Mouse (Mus musculus): ENCODE measurements around the gene Hand1.
"Not testable (repeated sequence)": the region's sequence is repeated elsewhere in the genome, so short reads cannot be mapped to it uniquely, and the experiment has no call there.

Gene Hand1

DNA sequence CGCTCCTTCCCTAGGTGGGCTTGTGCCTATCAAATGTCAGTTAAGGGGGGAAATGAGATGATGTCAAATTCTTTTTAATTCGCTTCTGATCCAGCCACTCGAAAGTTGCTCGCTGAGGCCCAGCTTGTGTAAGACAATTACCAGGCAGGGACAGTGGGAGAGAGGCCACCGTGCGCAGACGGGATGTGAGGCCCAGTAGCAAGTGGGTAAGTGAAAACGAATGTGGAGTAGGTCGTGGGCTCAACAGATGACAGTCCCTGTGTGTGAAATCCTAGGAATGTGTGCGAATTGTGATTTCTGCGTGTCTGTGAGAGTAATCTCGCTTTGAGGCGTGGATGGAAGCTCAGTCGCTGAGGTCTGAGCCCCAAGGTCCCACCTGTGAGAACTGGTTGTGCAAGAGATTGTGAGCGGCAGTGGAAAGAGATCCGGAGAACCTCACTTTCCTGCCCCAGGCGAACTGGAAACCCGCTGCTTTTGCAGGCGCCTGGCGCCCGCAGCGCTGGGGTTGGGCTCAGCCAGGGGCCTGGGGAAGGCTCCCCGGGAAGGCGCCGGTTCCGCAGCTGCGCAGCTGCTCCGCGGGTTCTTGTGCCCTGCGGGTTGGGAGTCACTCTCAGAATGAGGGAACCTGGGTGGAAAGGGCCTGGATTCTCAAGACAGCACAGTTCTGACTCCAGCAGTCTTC is 819 bp upstream of the Hand1 start:
- no peak for DNase-seq (ENCODE audit: low spot score in 2 of 2)

DNA sequence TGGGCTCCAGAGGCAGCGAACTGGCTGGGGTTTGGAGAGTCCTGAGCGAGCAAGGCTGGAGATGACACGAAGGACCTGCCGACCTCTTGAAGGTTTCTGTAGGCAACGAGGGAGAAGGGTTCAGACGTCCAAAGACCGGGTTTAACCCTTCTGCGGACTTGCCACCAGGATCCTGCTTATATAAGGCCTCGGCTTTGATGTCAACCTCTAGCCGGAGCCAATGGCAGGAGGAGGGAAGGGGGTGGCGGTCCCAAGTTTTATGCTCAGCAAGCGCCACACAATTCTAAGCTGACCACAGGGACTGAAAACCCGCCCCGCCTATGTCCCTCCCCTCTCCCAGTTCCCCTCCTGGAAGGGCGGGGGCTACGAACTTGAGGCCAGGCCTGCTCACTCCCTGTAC is 757 bp downstream of the Hand1 start:
- DNase-seq (ENCODE audit: low spot score in 2 of 2): no peak

DNA sequence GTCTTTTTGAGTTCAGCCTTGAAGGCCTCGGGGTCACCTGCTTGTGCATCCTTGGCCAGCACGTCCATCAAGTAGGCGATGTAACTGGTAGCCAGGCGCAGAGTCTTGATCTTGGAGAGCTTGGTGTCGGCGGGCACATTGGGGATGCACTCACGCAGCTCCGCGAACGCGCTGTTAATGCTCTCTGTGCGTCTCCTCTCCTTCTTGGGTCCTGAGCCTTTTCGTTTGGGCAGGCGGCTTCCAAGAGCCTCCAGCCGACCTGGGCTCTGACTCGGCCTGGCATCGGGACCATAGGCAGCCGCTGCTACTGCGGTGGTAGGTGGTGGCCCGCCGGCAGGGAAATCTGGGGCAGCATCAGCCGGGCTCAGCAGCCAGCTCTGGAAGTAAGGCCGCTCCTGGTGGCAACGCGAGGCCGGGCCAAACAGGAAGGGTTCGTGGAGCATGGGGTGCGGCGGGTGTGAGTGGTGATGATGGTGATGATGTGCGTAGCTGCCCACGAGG is 1.3 kb downstream of the Hand1 start:
- no peak for DNase-seq (ENCODE audit: low spot score in 2 of 2)

DNA sequence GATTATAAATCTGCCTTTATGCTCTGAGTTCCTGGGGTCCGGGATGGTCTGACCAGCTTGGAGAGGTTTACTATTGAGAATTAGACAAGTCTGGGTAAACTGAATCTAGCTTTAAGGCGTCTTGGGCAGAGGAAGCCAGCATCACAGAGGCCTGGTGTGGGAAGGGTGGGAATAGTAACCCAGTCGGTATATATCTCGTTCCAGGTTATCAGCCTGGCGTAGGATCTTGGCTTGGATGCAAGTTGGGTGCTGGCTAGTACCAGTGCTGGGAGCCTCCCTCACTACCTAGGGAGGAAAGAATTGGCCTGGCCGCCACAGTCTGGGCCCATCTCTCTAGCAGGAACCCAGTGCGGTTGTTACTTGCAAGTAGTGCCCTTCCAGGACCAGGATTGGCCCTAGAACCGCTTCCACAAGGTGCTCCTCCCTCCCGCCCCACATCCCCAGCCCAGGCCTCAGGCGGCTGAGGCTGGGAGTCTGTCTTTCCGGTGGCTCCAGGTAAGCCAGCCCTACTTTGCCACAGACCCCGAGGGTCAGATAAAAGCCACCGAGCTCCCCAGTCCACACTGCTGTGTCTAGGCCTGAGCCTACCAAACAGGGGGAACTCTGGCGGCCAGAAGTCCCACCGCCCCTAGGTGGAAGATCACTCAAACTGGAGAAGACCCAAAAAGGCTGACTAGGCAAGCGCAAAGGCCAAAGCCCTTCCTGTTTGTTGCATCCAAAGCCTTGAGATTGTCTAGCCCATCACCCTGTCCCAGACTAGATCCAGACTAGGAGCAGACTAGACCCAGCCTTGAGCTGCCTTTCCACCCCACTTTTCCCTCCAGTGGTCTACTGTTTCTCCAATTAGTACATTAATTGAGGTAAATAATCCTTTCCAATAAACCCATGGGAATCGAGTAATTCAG is 2.5 kb downstream of the Hand1 start:
- no peak for DNase-seq (ENCODE audit: low spot score in 2 of 2)

DNA sequence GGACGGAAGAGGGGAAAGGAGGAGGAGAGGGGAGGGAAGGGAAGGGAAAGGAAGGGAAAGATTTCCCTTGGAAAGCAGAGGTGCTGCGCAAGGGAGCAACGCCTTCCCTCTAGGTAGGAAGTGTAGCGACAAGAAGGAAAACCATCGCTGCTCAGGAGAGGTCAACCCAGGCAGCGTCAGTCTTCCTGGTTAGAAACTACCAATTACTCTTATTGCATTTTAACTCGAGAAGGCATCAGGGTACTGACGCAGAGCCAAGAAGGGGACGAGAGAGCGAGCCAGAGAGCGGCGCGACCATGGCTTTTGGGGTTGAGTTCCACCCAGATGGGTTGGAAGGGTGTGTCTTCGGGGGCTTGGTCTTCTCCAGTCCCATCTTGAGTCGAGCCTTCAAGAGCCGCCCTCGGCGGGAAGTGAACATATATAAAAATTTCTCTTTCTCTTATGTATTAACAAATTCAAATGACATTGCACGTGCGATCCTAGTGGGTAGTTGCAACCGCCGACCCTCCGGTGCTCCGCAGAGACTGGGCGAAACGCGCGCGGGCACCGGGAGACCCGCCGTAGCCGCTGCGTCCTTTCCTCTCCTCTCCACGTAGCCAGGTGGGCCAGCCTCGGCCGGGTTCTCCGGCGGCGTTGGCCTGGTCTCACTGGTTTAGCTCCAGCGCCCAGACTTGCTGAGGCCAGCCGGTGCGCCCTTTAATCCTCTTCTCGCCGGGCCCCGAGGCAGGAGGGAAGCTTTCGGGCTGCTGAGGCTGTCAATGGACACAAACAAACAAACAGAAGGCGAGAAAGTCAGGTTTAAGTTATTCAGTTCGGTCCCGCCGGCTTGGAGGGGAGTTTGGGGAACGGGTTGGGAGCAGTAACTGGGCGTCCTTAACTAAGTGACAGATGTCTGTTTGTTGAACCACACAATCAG is 3.4 kb downstream of the Hand1 start:
- no peak for DNase-seq (ENCODE audit: low spot score in 2 of 2)

DNA sequence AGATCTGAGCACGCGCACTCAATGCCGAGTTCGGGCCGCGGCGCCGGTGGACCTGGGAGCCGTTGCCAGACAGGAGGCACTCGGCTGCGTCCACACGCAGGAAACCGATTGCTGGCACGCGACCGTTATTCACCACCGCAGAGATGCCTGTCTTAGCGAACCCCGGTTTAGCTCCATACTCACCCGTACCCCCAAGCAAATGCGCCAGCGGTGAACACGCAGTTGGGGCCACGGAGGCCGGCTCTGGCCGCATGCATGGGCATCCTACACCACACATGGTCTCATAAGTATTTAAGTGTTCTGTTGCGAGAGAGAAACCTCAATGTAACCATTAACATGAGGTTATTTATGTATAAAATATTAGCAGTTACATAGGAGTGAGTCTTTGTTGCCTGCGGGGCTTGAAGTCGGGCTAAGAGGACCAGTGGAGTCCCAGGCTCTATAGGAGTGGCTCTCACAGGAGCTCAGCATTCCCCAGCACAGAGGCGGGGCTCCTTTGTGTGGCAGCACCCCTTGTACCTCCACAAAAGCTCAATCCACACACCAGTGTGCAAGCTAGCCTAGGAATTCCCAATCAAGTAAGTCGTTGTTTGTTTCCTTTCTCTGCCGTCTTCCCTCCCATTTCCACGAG is 4.6 kb downstream of the Hand1 start:
- no peak for DNase-seq (ENCODE audit: low spot score in 2 of 2)

DNA sequence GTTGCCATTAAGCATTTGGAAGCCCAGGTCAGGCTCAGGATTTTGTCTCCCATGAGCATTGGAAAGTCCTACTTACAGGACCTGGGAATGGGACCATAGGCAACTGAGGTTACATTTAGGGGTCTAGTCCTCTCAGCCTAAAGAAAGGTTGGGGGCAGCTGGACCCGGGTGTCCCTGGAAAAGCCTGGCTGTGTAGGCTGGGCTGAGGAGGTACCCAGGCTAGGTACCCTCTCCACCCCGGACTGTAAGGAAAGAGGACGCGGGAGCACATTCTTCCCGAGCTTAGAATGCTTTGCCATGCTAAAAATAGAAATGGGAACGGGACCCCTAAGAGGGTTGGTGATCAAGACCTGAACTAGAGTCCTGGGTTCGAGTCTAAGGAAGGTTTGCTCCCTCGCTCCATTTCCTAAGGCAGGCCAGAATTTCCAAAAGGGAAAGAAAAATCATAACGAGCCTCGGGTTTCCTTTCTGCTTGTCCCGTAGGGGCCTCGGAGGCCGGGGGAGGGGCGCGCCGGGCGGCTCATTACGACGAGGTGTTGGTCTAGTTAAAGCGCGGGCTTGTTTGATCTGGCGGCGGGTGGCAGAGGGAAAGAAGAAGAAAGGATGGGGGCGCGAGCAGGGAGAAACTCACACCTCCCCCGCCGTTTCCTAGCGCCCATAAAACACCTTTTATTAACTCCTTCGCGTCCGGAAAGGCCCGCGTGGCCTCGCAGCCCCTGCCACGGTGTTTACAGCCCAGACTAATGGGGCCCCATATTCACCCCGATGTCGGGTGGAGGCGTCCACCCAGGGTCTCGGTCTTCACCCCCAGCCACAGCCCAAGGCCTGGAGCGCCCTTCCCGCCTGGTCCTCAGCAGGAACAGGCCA is 5.3 kb downstream of the Hand1 start:
- no peak for DNase-seq (ENCODE audit: low spot score in 2 of 2)

DNA sequence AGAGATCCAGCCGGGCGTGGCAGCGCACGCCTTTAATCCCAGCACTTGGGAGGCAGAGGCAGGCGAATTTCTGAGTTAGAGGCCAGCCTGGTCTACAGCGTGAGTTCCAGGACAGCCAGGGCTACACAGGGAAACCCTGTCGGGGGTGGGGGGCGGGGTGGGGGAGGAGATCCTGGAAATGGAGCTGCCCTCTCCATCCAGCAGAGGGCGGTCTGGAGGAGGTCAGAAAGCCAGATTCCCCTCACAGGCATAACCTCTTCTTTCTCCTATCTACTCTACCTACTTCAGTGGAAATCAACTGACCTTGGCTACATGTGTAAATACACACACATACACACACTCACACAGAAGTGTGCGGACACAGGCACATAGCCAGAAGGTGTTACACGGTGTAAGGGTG is 7.4 kb downstream of the Hand1 start:
- DNase-seq (ENCODE audit: low spot score in 2 of 2): not testable (repeated sequence)

DNA sequence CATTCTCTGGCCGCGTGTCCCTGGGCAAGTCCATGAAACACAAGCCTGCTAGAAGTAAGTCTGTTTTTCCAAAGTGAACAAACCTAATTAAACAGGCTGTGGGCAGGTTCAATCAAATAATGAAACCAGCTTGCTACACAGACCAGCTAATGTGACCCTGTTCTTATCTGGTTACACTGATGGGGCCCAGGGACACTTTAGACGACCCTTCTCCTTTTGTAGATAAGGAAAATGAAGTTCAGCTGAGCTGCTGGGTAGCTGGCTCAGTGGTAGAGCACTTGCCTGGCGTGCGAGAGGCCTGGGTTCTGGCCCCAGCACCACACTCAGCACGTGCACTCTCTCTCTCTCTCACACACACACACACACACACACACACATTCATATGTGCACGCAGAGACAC is 8.9 kb downstream of the Hand1 start:
- no peak for DNase-seq (ENCODE audit: low spot score in 2 of 2)

DNA sequence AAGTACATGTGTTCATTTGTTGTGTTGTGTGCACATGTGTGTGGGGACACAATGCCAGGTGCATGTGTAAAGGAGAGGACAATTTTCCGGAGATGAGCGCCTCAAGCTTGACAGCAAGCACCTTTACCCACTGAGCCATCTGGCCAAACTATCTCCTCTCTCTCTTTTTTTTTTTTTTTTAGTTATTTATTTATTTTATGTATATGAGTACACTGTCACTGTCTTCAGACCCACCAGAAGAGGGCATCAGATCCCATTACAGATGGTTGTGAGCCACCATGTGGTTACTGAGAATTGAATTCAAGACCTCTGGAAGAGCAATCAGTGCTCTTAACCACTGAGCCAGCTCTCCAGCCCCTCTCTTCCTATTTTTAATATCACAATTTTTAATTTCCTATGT is 9.5 kb downstream of the Hand1 start:
- not testable (repeated sequence) for DNase-seq (ENCODE audit: low spot score in 2 of 2)

DNA sequence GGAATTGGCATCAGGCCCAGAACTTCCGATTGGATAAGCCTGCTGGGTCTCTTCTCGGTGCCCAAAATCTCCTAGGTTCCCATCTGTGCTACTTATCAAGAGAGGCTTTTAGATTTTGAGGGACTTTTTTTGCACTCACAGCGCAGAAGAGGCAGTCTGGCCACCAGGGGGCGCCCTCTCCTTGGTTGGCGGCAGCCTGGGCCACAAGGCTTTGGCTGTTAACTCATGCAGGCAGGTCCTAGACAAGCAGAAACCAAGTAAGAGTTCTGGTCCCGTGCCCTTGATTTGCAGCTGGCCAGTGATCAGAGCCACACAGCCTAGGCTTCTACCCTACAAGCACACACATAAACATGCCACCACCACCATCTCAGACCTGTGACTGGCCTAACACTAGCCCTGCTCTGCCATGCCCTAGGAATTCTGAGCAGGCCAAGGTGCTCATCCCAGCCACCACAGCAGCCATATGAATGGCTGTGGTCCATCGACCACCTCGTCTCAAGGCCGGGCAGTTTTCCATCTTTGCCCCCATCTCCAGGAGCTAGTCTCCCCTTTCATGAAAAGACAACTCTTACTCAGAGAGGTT is 12.5 kb downstream of the Hand1 start:
- peak in 1 of 2 experiments; percentile 74 for DNase-seq (ENCODE audit: low spot score in 2 of 2)

DNA sequence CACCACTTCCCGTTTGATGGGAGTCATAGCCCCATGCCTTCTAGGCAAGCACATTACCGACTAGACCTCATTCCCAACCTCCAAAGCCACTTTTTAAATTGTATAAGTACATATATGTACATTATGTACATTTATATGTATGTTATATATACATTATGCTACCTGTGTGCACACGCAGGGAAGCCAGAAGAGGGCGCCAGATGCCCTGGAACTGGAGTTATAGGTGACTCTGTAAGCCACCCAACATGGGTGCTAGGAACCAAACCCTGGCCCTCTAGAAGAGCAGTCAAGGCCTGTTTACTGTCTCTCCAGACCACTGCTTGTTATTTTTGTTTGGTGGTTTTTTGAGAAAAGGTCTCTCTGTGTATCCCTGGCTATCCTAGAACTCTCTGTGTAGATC is 14.4 kb downstream of the Hand1 start:
- no peak for DNase-seq (ENCODE audit: low spot score in 2 of 2)

DNA sequence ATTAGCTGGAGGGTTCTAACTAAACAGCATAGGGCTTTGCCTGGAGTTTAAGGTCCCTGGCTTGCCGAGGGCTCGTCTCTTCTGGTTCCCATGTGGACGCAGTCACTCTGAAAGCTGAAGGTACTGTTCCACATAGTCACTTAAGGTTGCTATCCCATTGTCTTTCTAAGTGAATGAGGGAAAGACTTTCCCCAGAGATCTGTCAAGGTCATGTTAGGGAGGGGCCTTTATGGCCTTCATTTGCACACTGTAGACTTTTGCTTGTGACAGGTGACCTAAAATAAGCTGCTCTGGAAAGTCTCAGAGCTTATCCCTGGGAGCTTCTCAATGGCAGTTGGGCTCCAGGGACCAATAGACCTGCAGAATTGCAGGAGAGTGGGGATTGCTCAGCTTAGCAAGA is 19.0 kb downstream of the Hand1 start:
- DNase-seq (ENCODE audit: low spot score in 2 of 2): no peak

DNA sequence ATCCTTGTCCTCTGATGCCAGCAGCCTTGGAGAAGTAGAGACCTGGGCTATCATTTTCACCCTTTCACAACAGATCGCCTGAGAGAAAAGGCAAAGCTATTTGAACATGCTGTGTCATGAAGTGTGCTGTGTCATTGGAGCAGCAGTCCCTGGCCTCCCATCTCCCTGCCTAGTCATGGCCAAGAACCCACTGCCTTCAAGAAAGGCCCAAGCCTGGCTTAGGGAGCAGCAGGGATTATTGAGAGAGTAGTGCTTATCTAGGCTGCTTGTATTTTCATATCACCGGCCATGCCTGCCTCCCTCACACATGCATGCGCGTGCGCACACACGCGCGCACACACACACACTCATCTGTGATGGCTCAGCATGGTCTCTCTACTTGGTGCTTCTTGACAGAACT is 20.4 kb downstream of the Hand1 start:
- DNase-seq (ENCODE audit: low spot score in 2 of 2): no peak

DNA sequence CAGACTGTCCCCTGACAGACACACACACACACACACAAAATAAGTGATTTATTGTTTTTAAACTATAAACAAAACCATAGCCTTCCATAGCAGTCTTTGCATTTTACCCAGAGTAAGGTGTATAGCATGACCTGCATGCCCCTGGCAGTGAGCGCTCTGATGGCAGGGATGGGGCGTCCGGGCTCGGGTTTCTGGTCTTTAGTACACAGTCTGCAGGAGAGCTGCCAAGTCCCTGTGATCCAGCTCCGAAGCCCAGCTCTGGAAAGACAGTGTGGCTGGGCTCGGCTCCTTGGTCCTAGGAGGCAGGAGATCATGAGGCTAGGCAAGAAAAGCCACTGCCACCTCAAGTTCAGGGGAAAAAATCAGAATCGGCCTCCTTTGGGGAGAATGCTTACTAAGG is 21.6 kb downstream of the Hand1 start:
- DNase-seq (ENCODE audit: low spot score in 2 of 2): no peak

DNA sequence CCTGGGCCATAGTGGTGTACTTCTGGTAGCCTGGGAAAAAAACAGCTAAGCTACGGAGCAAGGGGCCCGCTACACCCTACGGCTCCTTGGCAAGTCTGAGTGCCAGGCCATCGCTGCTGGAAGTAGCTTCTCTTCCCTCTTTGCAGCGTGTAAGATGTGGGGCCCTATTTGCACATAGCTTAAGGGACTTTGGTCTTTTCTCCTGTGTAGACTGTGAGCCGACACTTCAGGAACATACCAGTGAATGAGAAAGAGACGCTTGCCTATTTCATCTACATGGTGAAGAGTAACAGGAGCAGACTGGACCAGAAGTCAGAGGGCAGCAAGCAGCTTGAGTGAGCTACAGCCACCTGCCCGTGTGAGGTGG is 22.9 kb downstream of the Hand1 start:
- DNase-seq (ENCODE audit: low spot score in 2 of 2): no peak

DNA sequence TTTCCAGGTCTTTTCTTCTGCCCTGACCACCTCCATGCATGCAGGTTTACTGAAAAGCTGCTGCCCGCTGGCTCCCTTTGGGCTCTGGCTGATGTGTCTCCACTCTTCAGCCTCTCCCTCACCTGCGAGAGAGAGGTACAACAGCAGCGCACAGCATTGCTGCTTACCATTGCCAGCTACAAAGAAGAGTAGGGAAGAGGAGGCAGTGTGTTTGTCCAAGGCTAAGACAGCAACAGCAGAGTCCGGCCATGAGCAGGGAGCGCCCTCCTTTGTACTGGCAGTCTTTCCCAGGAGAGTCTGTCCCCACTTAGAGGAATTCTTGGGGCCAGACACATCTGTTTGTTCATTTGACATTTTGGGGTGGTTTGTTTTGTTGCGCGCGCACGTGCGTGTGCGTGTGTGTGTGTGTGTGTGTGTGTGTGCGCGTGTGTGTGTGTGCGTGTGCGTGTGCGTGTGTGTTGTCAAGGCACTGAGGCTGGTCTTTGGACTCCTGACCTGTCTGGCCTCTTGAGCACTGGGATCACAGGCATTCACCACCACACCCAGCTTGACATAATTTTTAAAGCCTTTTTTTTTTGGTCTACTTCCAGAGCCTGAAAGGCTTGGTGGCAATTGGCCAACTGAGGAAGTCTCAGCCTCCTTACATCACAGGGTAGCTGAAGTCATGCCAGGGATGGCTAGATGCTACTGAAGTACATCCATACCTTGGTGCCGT is 23.4 kb downstream of the Hand1 start:
- no peak for DNase-seq (ENCODE audit: low spot score in 2 of 2)

DNA sequence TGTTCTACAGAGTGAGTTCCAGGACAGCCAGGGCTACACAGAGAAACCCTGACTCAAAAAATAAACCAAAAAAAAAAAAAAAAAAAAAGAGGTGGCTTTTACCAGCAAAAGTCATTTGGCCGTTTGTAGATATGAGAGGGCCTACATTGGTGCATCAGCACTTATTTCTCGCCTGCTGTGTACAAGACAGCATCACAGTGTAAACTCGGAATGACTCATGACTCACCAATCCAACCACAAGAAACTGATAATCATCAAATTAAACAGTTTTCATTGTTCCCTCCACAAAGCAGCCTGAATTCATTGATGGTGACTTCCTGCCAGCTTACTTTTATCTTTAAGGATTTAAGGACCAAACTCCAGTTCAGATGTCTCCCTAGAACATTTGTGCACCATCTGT is 27.6 kb downstream of the Hand1 start:
- no peak for DNase-seq (ENCODE audit: low spot score in 2 of 2)

DNA sequence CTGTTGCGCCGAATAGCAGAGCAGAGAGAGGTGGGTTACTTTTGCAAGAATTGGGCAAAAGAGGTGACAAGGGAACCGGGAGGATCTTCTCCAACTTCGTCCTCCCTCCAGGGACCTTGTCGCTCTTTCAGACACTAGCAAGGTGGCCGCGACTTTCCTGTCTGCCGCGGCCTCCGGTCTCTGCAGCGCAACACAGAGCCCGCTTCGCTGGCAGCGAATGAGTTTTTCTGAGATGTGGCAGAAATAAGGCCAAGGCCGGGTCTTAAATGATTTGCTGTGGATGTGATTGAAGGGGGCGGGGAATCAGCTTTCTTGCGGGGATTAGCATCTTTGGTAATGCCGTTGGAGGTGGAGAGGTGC is 30.1 kb downstream of the Hand1 start:
- DNase-seq (ENCODE audit: low spot score in 2 of 2): no peak
